Mouse (Mus musculus) kidney, embryonic 14.5 days (tissue): ENCODE data around the gene As3mt. TPM values are rescaled to one million over a fixed set of nuclear protein-coding genes. Genes with fewer than 3 reads are reported as not detected.

ENCODE experiments used
- ATAC-seq: fragments of 200-750 bp; cut with Nextera tagmentation; 2 replicates; pipeline ENCODE4 v1.8.0; 2017; ENCODE audit warnings: moderate number of reproducible peaks, mild to moderate bottlenecking, moderate TSS enrichment, moderate library complexity; ENCODE audit not compliant: low FRiP score, low TSS enrichment
- H3K27ac ChIP-seq: fragments of 300-500 bp; sonication (generic); 2 replicates; pipeline ENCODE4 v1.5.1; 2014; ENCODE audit warnings: low read depth, mild to moderate bottlenecking, low read length, moderate library complexity, mixed read lengths
- H3K27me3 ChIP-seq: fragments of 300-500 bp; sonication (generic); 2 replicates; pipeline ENCODE4 v1.6.1; 2014; ENCODE audit warnings: mild to moderate bottlenecking, low read length; ENCODE audit not compliant: control insufficient read depth, insufficient read depth
- H3K36me3 ChIP-seq: fragments of 300-500 bp; sonication (generic); 2 replicates; pipeline ENCODE4 v1.6.1; 2014; ENCODE audit warnings: low read length, mixed read lengths; ENCODE audit not compliant: control insufficient read depth, insufficient read depth
- H3K4me1 ChIP-seq: fragments of 300-500 bp; sonication (generic); 2 replicates; pipeline ENCODE4 v1.6.1; 2014; ENCODE audit warnings: low read length, mixed read lengths; ENCODE audit not compliant: control insufficient read depth, insufficient read depth
- H3K4me2 ChIP-seq: fragments of 300-500 bp; sonication (generic); replicated peaks from 2 replicates; pipeline ENCODE4 v1.6.1; 2014; ENCODE audit warnings: low read depth, mild to moderate bottlenecking, low read length
- H3K4me3 ChIP-seq: fragments of 300-500 bp; sonication (generic); 2 replicates; pipeline ENCODE4 v1.5.1; 2014; ENCODE audit warnings: mild to moderate bottlenecking, low read length
- H3K9ac ChIP-seq: fragments of 300-500 bp; sonication (generic); 2 replicates; pipeline ENCODE4 v1.6.1; 2014; ENCODE audit warnings: low read depth, mild to moderate bottlenecking, low read length, moderate library complexity
- H3K9me3 ChIP-seq: fragments of 300-500 bp; sonication (generic); 2 replicates; pipeline ENCODE4 v1.6.1; 2016; ENCODE audit warnings: low read length; ENCODE audit not compliant: control insufficient read depth
- WGBS: fragments of 180-500 bp; shearing (Covaris S2); extraction: QIAGEN DNeasy Blood & Tissue Kit; methylation state at CpG from one replicate; pipeline ENCODE4 v1.1.7; 2014; 5-methylcytosine and 5-hydroxymethylcytosine counted together
- polyA plus RNA-seq: library from polyadenylated mRNA; unstranded; fragments of >200 nt; fragmentation: Nextera tagmentation; extraction: Ambion mirVana; gene quantifications from 2 replicates; pipeline ENCODE4 v1.2.1, GENCODE M21; 2014

As3mt gene
- polyA plus RNA-seq, 1 experiment from 2014 or later: 39.0 TPM

DNA sequence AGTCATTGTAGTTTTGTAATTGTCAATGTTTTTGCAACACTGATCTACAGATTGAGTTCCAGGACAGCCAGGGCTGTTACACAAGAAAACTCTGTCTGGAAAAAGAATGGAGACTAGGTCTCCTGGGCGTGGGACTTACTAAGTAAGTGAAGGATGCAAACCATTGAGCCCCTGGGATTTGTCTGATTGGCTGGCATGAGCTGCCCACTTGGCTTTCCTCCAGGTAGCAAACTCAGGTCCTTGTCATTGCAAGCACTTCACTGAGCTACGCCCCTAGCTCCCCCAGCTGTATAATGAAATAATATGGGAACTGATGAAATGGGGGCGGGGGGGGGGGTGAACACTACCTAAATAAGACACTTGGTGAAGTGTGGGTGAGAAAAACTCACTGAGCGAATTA is 14.1 kb upstream of the As3mt start:
- 87% methylated on average over 4 of the region's 4 CpGs for WGBS
- ATAC-seq: no peak
- Histone ChIP-seq H3K9ac (no peak overlapping the region), H3K4me3 (no peak overlapping the region), H3K9me3 (no peaks in the 10 kb centered on the region), H3K4me1 (peaks cover 6% of the 10 kb centered on the region; the same call in 1 of the 2 replicates), H3K4me2 (no peak overlapping the region), H3K36me3 (no peaks in the 10 kb centered on the region), H3K27me3 (no peaks in the 10 kb centered on the region), H3K27ac (no peak overlapping the region)

DNA sequence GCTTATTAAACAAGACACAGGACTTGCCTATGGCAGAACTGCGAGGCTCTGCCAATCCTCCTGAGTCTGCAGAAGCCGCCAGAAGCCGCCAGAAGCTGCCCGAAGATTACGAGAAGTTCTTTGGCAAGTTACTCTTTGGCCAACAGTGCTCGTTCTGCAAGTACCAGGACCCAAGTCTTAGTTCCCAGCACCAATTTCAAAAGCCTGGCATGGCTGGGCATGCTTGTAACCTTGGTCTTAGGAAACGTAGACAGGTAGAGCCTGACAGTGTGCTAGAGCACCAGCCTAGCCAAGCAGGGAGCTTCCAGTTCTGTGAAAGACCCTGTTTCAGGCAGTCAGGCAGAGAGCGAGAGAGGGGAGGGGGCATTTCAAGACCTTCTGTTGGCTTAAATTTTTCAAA is 10.8 kb upstream of the As3mt start:
- no peak overlapping the region for H3K9ac ChIP-seq
- H3K9me3 ChIP-seq: no peaks in the 10 kb centered on the region
- no peaks in the 10 kb centered on the region for H3K36me3 ChIP-seq
- no peak for ATAC-seq
- WGBS: 94% methylated on average over 8 of the region's 8 CpGs
- no peaks in the 10 kb centered on the region for H3K4me1 ChIP-seq
- no peak overlapping the region for H3K27ac ChIP-seq
- H3K4me2 ChIP-seq: no peak overlapping the region
- no peak overlapping the region for H3K4me3 ChIP-seq
- no peaks in the 10 kb centered on the region for H3K27me3 ChIP-seq

DNA sequence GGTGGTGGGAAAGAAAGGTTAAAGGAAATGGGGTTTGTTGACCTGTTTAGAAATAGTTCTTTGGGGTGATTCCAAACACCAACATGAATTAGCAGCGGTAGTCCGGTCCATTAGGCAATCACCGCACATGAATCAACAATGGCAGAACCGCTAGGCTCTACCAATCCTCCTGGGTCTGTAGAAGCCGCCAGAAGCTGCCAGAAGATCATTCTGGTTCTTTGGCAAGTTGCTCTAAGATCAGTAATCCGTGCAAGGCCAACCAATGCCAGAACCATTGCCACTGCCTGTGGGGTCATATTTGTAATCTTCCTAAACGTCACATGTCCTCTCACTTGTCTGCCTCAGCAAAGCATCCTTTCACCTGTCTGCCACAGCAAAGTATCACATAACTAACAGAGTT is 10.3 kb upstream of the As3mt start:
- H3K27ac ChIP-seq: no peak overlapping the region
- no peak overlapping the region for H3K9ac ChIP-seq
- no peak for ATAC-seq
- 89% methylated on average over 7 of the region's 7 CpGs for WGBS
- no peaks in the 10 kb centered on the region for H3K9me3 ChIP-seq
- H3K4me3 ChIP-seq: no peak overlapping the region
- H3K27me3 ChIP-seq: no peaks in the 10 kb centered on the region
- no peaks in the 10 kb centered on the region for H3K36me3 ChIP-seq
- no peaks in the 10 kb centered on the region for H3K4me1 ChIP-seq
- no peak overlapping the region for H3K4me2 ChIP-seq

DNA sequence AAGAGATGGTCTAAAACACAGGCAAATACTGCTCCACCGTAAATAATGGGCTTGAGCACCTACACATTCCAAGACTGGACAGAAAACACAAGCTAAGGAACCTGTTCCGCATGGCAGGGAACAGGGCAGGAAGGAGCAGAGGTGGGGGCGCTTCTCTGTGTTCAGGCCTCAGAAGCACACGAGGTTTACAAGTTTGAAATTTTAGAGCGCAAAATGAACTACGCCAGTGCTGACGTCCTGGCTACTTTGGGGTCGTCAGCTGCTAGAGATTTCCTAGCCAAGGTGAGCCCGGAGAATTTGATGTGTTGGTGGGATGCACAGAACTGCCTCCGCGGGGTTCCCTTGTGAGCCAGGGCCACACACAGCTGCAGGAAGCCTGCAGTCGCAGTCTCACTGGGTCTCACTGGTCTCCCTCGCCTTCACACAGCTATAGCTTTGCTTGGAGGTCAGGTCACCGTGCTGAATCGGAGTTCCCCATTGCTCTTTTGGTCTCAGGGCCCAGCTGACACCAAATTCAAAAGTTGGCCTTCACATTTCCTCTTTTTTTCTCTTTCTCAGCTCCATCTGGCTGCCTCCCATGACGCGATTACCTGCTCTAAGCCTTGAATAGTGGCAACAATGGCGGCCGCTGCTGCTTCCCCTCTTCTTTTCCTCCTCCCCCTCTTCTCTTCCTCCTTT is 9.3 kb upstream of the As3mt start:
- no peak overlapping the region for H3K27ac ChIP-seq
- no peaks in the 10 kb centered on the region for H3K27me3 ChIP-seq
- H3K4me2 ChIP-seq: no peak overlapping the region
- no peak overlapping the region for H3K9ac ChIP-seq
- H3K36me3 ChIP-seq: no peaks in the 10 kb centered on the region
- H3K9me3 ChIP-seq: no peaks in the 10 kb centered on the region
- H3K4me1 ChIP-seq: no peaks in the 10 kb centered on the region
- WGBS: 52% methylated on average over 19 of the region's 19 CpGs
- ATAC-seq: no peak
- no peak overlapping the region for H3K4me3 ChIP-seq

DNA sequence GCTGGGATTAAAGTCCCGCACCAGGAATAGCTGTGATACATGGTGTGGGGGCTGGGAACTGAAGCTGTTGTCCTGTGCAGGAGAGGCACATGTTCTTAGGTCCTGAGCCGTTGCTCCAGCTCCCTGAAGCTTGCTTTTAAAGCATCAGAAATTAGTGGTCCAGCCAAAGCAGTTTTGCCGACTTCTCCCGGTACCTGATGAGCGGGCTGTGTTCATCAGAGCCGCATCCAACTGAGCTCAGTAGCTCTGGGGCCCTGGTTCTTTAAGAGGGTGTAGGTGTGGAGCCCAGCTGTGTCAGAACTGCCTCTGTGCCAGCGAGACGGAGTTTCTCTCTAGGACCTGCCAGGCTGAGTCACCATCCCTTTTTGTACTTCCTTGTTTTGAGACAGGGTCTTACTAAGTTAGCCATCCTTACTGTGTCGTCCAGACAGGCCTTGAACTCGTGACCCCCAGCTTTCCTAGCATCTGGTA is 8.2 kb upstream of the As3mt start:
- no peak overlapping the region for H3K4me3 ChIP-seq
- 66% methylated on average over 10 of the region's 10 CpGs for WGBS
- H3K27me3 ChIP-seq: no peaks in the 10 kb centered on the region
- H3K4me1 ChIP-seq: no peaks in the 10 kb centered on the region
- no peak overlapping the region for H3K9ac ChIP-seq
- H3K9me3 ChIP-seq: no peaks in the 10 kb centered on the region
- no peak for ATAC-seq
- H3K27ac ChIP-seq: no peak overlapping the region
- H3K36me3 ChIP-seq: no peaks in the 10 kb centered on the region
- no peak overlapping the region for H3K4me2 ChIP-seq

DNA sequence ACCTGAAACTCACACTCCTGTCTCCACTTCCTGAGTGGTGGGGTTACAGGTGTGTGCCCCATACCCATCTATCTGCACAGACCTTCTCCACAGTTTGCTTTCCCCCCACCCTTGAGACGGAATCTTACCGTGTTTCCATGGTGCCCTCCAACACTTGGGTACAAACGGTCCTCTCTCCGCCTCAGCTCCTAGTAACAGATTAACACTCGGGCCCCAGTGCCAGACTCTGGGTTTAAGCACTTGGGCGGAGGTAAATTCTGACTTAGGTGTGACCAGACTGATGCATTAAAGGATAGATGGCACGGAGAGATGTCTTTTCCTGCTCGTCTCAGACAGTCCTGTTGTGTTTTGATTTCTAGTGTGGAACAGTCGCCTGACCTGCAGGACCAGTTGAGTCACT is 6.1 kb upstream of the As3mt start:
- H3K27me3 ChIP-seq: no peaks in the 10 kb centered on the region
- ATAC-seq: no peak
- 78% methylated on average over 9 of the region's 9 CpGs for WGBS
- H3K4me3 ChIP-seq: no peak overlapping the region
- no peaks in the 10 kb centered on the region for H3K9me3 ChIP-seq
- H3K36me3 ChIP-seq: no peaks in the 10 kb centered on the region
- no peak overlapping the region for H3K4me2 ChIP-seq
- no peaks in the 10 kb centered on the region for H3K4me1 ChIP-seq
- H3K9ac ChIP-seq: no peak overlapping the region
- H3K27ac ChIP-seq: no peak overlapping the region

DNA sequence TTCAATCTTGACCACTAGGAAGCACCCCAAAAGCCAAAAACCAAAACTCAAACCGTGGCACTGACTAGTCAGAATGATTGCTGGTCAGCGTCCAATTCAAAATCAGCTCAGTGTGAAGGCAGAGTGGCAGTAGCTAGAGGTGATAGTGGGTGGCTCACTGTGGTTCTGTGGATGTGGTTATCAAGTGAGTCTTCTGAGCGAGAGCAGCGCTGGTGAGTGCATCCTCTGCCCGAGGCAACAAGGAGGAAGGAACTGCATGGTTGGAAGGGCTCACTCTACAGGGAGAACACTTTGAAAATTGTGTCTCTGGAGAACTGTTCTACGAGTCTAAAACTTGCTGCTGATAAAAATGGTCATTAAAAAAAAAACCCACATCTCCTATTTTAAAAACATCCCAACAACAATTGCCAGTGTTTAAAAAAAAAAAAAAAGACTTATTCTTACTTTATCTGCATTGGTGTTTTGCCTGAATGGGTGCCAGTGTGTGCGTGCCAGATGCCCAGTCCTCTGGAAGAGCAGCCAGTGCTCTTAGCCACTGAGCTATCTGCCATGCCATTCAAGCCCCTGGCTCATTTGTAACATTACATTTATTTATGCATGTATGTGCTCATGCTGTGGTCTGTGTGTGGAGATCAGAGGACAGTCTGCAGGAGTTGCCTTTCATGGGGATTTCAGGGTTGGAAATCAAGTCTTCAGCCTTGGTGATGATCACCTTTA is 1.3 kb upstream of the As3mt start:
- Histone ChIP-seq H3K27me3 (no peaks in the 10 kb centered on the region), H3K9me3 (no peaks in the 10 kb centered on the region), H3K4me2 (no peak overlapping the region), H3K4me3 (no peak overlapping the region), H3K36me3 (no peaks in the 10 kb centered on the region; the same call in 1 of the 2 replicates), H3K27ac (no peak overlapping the region), H3K4me1 (peaks cover 5% of the 10 kb centered on the region; the same call in 1 of the 2 replicates), H3K9ac (no peak overlapping the region)
- 60% methylated on average over 7 of the region's 7 CpGs for WGBS
- no peak for ATAC-seq

DNA sequence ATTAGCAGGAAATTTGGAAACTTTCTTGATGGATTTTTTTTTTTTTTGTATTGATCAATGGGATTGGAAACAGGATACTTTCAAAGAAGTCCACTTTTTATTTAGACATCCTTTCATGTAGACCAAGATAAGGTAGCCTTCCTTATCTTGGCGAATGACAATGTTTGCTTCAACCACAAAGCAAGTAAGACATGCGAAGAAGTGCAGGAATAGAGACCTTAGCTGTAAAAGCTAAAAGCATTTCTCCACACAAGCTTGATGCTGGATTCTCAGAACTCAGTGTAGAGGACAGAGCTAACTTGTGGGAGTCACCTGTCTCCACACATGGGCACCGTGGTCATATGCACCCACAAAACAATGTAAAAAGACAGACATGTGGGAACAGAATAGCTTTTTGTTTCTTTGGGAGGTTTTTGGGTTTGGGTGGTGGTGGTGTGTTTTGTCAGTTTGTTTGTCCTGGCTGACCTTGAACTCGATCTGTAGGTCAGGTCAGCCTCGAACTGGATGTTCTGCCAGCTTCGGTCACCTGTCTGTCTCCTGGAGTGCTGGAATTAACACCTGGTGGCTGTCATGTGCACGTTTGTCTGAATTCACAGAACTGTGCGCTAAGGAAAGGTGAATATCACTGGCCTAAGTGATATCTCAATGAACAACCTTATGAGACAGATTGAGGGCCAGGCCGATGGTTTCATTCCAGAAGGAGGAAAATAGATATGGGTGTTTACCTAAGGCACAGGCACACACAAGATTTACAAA is 540 bp upstream of the As3mt start:
- WGBS: 71% methylated on average over 9 of the region's 9 CpGs
- Histone ChIP-seq H3K36me3 (no peaks in the 10 kb centered on the region; the same call in 1 of the 2 replicates), H3K4me1 (peaks cover 5% of the 10 kb centered on the region; the same call in 1 of the 2 replicates), H3K9me3 (no peaks in the 10 kb centered on the region), H3K27me3 (no peaks in the 10 kb centered on the region), H3K27ac (no peak overlapping the region), H3K4me3 (peak overlapping the region; percentile 45), H3K9ac (peak overlapping the region; percentile 66; the same call in 1 of the 2 replicates), H3K4me2 (peak overlapping the region; percentile 78)
- no peak for ATAC-seq
